Mouse (Mus musculus) midbrain, postnatal 0 days (tissue): ENCODE data around the gene Fzd4. TPM values are rescaled to one million over a fixed set of nuclear protein-coding genes. Genes with fewer than 3 reads are reported as not detected.

Experiments
- ATAC-seq: fragments of 200-750 bp; cut with Nextera tagmentation; 2 replicates; pipeline ENCODE4 v1.8.0; 2017; ENCODE audit warnings: moderate number of reproducible peaks, mild to moderate bottlenecking, moderate TSS enrichment, moderate library complexity; ENCODE audit not compliant: low FRiP score
- DNase-seq: peaks from one replicate; pipeline ENCODE4 v3.0.0-alpha.2; 2015; ENCODE audit warnings: low spot score
- H3K27ac ChIP-seq: fragments of 300-500 bp; sonication (generic); 2 replicates; pipeline ENCODE4 v1.5.1; 2014; ENCODE audit warnings: low read depth, mild to moderate bottlenecking, low read length, mixed read lengths
- H3K27me3 ChIP-seq: fragments of 300-500 bp; sonication (generic); 2 replicates; pipeline ENCODE4 v1.6.1; 2014; ENCODE audit warnings: low read length, control low read depth, mixed read lengths; ENCODE audit not compliant: insufficient read depth
- H3K36me3 ChIP-seq: fragments of 300-500 bp; sonication (generic); 2 replicates; pipeline ENCODE4 v1.6.1; 2014; ENCODE audit warnings: low read length, control low read depth, mixed read lengths; ENCODE audit not compliant: insufficient read depth
- H3K4me1 ChIP-seq: fragments of 300-500 bp; sonication (generic); 2 replicates; pipeline ENCODE4 v1.6.1; 2014; ENCODE audit warnings: mild to moderate bottlenecking, control low read depth, antibody characterized with exemption, low read length, mixed read lengths; ENCODE audit not compliant: insufficient read depth
- H3K4me2 ChIP-seq: fragments of 300-500 bp; sonication (generic); 2 replicates; pipeline ENCODE4 v1.6.1; 2014; ENCODE audit warnings: low read depth, mild to moderate bottlenecking, low read length, mixed read lengths; ENCODE audit not compliant: poor library complexity, severe bottlenecking
- H3K4me3 ChIP-seq: fragments of 300-500 bp; sonication (generic); 2 replicates; pipeline ENCODE4 v1.5.1; 2014; ENCODE audit warnings: low read depth, mild to moderate bottlenecking, low read length, moderate library complexity
- H3K9ac ChIP-seq: fragments of 300-500 bp; sonication (generic); replicated peaks from 2 replicates; pipeline ENCODE4 v1.6.1; 2014; ENCODE audit warnings: mild to moderate bottlenecking, low read length, moderate library complexity, mixed read lengths; ENCODE audit not compliant: poor library complexity, severe bottlenecking
- H3K9me3 ChIP-seq: fragments of 300-500 bp; sonication (generic); 2 replicates; pipeline ENCODE4 v1.6.1; 2016; ENCODE audit warnings: low read length, control low read depth
- CTCF ChIP-seq: IDR thresholded peaks from 2 replicates; pipeline ENCODE4 v1.5.1; 2016; ENCODE audit warnings: antibody characterized with exemption, mild to moderate bottlenecking
- WGBS: fragments of 180-500 bp; shearing (Covaris S2); extraction: QIAGEN DNeasy Blood & Tissue Kit; methylation state at CpG from one replicate; pipeline ENCODE4 v1.1.7; 2014; 5-methylcytosine and 5-hydroxymethylcytosine counted together
- polyA plus RNA-seq: library from polyadenylated mRNA; unstranded; fragments of >200 nt; fragmentation: Nextera tagmentation; extraction: Ambion mirVana; gene quantifications from 2 replicates; pipeline ENCODE4 v1.2.1, GENCODE M21; 2015
- total RNA-seq: library from RNA; depleted of rRNA; stranded (reverse); fragments of >200 nt; gene quantifications from 2 replicates; pipeline ENCODE4 v1.2.3, GENCODE M21; 2014

Fzd4 gene
- total and polyA plus RNA-seq, 2 experiments from 2014 or later: 1.2 to 4.4 TPM

DNA sequence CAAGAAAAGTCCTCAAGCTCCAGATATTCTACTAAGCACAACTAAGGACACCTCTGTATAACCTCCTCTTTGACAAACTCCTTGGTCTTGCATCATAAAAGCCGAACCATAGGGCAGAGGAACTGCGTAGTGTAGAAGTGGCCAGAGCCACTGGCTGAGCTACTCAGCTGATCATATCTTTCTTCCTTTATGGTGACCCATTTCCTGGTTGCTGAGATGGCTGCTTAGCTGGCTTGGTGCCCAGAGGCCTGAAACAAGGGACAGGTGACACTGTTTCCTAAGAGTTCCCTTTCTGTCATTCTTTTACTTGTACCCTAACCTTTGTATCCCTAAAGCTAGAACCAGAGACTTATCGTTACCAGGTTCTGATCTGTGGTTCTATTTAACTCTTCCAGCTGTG, 7.2 kb downstream of the Fzd4 start:
- no peak for TF ChIP-seq CTCF
- ATAC-seq (no peak), DNase-seq (no peak)
- H3K9me3 ChIP-seq: no peaks in the 10 kb centered on the region
- H3K4me1 ChIP-seq: no peaks in the 10 kb centered on the region
- no peaks in the 10 kb centered on the region for H3K36me3 ChIP-seq
- no peaks in the 10 kb centered on the region for H3K27me3 ChIP-seq
- H3K4me3 ChIP-seq: no peak overlapping the region
- no peak overlapping the region for H3K4me2 ChIP-seq
- H3K9ac ChIP-seq: no peak overlapping the region
- WGBS: 86% methylated on average over 3 of the region's 3 CpGs
- no peak overlapping the region for H3K27ac ChIP-seq

DNA sequence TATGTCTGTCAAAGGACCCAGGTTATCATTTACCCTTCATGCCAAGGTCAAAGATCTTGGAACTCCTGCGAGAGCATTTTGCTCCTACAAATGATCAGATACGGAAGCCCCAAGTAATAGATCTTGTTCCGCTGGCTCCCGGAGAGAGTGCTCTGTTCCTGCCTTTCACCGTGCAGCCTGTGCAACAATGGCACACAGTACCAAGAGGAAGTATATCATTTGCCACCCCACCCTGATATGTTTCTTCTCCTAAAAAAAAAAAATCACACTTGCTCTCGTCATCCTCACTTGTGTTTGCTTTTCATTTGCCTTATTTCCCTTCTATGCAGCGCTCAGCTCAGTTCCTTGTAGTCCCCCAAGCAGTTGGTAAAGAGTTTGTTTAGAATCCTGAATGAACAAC, 7.9 kb downstream of the Fzd4 start:
- Histone ChIP-seq H3K4me3 (no peak overlapping the region), H3K36me3 (no peaks in the 10 kb centered on the region), H3K9me3 (no peaks in the 10 kb centered on the region), H3K9ac (no peak overlapping the region), H3K4me2 (no peak overlapping the region), H3K27ac (no peak overlapping the region), H3K27me3 (no peaks in the 10 kb centered on the region), H3K4me1 (no peaks in the 10 kb centered on the region)
- TF ChIP-seq CTCF: no peak
- WGBS: 88% methylated on average over 7 of the region's 7 CpGs
- ATAC-seq (no peak), DNase-seq (no peak)

DNA sequence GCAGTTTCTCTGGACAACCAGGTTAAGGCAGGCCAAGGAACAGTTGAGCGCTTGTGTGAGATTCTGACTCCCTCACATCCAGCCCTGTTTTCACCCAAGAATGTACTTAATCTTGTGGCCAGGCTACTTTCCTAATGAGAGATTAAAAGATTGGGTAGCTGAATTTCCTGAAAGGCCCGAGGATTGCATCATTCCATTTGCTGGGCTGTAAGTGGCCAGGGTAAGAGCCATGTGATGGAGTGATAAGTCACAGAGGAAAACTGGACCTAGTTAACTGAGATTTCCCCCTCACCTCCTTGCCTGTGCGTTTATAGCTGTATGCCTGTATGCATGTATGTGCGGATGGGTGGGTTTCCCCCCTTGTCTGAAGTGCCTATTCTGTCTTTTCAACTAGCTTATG, 11.9 kb downstream of the Fzd4 start:
- no peaks in the 10 kb centered on the region for H3K9me3 ChIP-seq
- WGBS: 81% methylated on average over 4 of the region's 4 CpGs

DNA sequence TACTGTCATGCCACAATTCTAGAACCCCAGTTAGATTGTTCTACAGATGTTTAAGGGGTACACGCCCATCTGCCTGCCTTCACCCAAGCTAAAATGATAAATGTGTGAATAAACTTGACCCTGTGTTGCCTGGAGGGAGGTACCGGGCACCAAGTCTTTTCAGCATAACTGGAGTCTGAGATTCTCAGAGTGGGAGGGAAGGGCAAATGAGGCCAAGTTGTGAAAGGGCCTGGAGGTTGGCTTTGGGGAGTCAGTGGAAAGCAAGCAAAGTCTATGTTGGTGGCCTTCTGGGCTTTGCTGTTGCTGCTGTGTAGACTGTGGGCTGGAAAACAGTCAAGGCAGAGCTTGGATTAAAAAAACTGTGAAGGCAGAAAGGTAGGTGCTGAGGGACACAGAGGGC, 13.6 kb downstream of the Fzd4 start:
- ATAC-seq (no peak), DNase-seq (no peak)
- no peak overlapping the region for H3K4me2 ChIP-seq
- no peaks in the 10 kb centered on the region for H3K36me3 ChIP-seq
- H3K27ac ChIP-seq: no peak overlapping the region
- 90% methylated on average over 2 of the region's 2 CpGs for WGBS
- H3K9ac ChIP-seq: no peak overlapping the region
- TF ChIP-seq CTCF: no peak
- no peaks in the 10 kb centered on the region for H3K27me3 ChIP-seq
- H3K4me3 ChIP-seq: no peak overlapping the region
- H3K4me1 ChIP-seq: no peaks in the 10 kb centered on the region
- no peaks in the 10 kb centered on the region for H3K9me3 ChIP-seq

More for the DNA sequence above, 11.9 kb downstream of the Fzd4 start:
- Histone ChIP-seq H3K4me2 (no peak overlapping the region), H3K4me3 (no peak overlapping the region), H3K27ac (no peak overlapping the region), H3K27me3 (no peaks in the 10 kb centered on the region), H3K36me3 (no peaks in the 10 kb centered on the region), H3K9ac (no peak overlapping the region), H3K4me1 (no peaks in the 10 kb centered on the region)
- TF ChIP-seq CTCF: no peak
- ATAC-seq (no peak), DNase-seq (no peak)

DNA sequence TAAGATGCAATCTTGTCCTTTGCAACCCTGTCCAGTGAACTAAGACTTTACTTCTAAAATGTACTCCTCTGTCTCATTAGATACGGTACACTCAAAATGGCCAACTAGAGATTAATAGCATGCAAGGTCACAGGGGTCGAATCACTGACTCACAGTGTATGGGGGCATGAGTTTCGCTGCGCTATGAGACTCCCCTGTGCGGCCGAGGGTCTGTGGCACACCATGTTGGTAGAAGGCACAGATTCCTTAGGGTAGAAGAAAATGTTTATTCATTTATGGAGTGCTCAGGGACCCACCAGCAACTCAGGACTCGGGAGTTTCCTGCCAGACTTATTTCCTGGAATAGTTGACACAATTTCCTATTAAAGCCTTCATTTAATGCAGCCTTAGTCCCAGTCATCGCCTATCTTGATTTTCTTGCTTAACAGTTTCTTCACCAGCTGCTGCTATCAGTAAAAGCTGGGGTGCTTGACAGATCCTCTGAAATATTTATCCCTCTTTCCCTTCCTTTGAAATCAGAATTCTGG, 14.0 kb downstream of the Fzd4 start:
- H3K4me1 ChIP-seq: no peaks in the 10 kb centered on the region
- H3K9ac ChIP-seq: no peak overlapping the region
- DNase-seq: no peak
- H3K4me3 ChIP-seq: no peak overlapping the region
- WGBS: 80% methylated on average over 8 of the region's 8 CpGs
- no peak overlapping the region for H3K27ac ChIP-seq
- no peak overlapping the region for H3K4me2 ChIP-seq
- TF ChIP-seq CTCF: no peak
- no peaks in the 10 kb centered on the region for H3K27me3 ChIP-seq
- H3K9me3 ChIP-seq: no peaks in the 10 kb centered on the region
- H3K36me3 ChIP-seq: no peaks in the 10 kb centered on the region
- ATAC-seq: no peak

DNA sequence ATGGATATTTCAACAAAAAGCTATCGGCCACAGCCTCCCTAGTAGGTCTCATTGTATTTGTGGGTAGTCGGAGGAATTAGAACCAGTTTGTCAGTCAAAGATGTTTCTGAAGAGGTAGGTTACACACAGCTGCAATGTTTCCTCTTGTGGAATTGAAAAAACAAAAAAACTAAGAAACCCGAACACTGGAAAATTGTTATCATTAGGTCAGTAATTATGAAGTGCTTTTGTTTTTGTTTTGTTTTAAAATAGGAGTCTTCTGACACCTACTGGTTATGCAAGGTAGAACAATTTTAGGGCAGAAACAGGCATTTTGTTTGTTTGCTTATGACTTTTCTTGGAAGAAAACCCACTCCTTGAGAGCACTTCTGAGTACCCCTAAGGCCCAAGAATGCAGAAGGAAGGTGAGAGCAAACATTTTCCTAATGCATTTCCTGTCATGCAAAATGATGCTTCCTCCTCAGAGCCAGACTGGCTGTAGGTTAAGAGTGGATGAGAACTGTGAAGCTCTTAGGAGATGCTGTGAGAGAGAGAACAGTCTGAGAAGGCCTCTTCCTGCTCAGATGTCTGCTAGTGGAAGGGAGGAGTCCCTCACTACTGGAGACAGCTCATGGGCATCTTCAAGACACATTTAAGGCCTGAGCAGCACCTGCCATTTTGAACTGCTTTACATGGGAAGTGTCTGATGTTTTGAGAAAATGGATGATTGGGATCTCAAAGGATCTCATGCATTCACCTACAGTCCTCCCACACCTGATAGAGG, 14.9 kb downstream of the Fzd4 start:
- Histone ChIP-seq H3K4me1 (no peaks in the 10 kb centered on the region), H3K4me2 (no peak overlapping the region), H3K27ac (no peak overlapping the region), H3K4me3 (no peak overlapping the region), H3K9ac (no peak overlapping the region), H3K27me3 (no peaks in the 10 kb centered on the region), H3K9me3 (no peaks in the 10 kb centered on the region), H3K36me3 (no peaks in the 10 kb centered on the region)
- DNase-seq (peak; percentile 52), ATAC-seq (no peak)
- WGBS: 51% methylated on average over 3 of the region's 3 CpGs
- peak; percentile 78 for TF ChIP-seq CTCF
